Mouse (Mus musculus): ENCODE results near the gene Parva.

The Parva gene

DNA sequence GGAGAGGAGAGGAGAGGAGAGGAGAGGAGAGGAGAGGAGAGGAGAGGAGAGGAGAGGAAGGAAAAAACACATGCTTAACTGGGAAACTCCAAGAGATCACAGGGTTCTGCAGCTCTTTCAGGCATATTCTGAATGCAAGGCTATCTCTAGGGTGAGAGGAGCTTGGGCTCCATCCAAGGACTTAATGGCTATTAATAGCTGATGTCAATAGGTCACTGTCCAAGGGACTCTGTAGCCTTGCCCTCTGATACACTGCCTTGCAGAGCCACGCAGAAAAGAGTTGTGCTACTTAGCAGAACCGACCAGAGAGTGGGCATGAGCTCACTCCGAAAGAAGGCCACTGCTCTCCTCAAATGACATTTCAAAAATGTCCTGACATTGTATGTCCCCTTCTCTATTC is 172.9 kb downstream of the Parva start:
- no peak for DNase-seq (ENCODE audit: low spot score in 2 of 2)

- DNase-seq (ENCODE audit: low spot score in 2 of 2), result no peak
Observed at GRCm38 (mm10) chr7:112602966-112603365, 175.7 kb downstream of the Parva start.

DNA sequence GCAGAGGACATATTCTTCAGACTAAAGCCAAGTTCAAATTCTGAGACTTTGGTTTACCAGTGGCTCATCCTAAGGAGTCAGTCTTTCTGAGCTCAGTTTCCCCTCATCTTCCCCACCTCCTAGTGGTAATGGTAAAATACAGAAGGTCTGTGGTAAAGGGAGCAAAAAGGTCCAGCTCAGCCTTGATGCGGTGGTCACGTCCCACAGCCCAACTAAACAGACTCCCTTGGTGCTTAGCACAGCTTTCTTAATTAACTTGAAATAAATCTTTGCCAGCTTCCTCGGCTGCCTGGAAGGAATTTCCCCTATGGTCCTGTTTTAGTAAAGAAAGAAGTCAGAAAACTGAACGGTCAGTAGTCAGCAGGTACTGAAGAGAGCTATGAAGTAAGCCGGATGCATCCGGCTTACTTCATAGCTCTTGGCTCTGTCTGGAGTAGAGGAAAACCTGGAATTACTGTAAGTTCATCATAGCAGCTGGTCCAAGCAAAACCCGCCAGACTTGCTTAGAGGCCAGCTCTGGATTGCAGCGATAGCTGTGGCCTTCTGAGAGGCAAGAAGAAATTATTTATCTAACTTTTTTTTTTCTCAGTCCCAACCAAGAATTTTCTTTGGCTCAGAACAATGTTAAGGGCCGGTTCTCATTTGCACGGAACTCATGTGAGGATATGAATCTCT is 176.3 kb downstream of the Parva start:
- DNase-seq (ENCODE audit: low spot score in 2 of 2), result no peak

- DNase-seq (ENCODE audit: low spot score in 2 of 2), result no peak
Observed at GRCm38 (mm10) chr7:112604209-112604608, 176.9 kb downstream of the Parva start.

- no peak for DNase-seq (ENCODE audit: low spot score in 2 of 2)
Observed at GRCm38 (mm10) chr7:112614046-112614790, 186.9 kb downstream of the Parva start.

DNA sequence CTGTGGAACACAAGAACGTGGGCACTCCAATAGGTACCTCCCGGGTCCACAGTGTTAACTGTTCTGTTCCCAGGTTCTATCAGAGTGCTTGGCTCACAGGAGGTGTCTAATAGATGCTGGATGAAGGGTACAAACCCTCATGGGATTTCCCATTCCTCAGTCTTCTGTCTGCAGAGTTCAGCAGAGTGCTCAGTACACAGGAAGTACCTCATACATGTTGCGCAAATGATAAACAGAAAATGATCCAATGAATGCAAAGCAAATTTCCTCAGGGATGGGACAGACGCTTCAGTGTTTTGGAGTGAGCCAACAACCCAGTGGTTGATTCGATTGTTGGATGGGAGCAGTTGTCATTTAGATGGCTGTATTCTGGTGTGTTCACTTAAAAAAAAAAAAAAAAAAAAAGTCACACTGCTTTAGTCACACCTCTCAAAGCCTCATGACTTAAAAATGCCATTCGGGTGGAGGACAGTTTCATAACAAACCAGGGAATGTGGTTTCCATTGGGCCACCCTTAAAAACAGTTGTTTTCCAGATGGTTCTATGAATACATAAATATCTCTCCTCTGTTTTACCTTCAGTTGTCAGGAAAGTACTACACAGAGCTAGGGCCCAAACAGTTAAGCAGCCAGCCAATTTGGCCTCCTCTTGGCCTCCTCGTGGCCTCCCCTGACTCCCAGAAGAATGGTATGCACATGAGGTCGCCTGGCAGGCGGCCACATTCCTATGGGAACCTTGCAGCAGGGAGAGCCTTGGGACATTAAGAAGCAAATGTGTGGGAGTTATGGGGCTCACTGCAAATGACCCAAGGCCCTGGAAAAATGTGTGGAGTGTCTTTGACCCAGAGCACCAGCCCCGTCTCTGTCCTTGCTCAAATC is 187.7 kb downstream of the Parva start:
- DNase-seq (ENCODE audit: low spot score in 2 of 2), result no peak

GRCm38 (mm10) chr7:112620322-112621179 is 193.2 kb downstream of the Parva start:
- DNase-seq (ENCODE audit: low spot score in 2 of 2), result no peak

- DNase-seq (ENCODE audit: low spot score in 2 of 2), result no peak
Observed at GRCm38 (mm10) chr7:112627481-112627880, 200.2 kb downstream of the Parva start.

- no peak for DNase-seq (ENCODE audit: low spot score in 2 of 2)
Observed at GRCm38 (mm10) chr7:112634505-112635213, 207.4 kb downstream of the Parva start.

GRCm38 (mm10) chr7:112635936-112636335 is 208.6 kb downstream of the Parva start:
- DNase-seq (ENCODE audit: low spot score in 2 of 2), result no peak
